Mouse (Mus musculus) erythroblast, embryonic 14.5 days (primary cell): Measurements from ENCODE around the gene Irx3. TPM values are rescaled to one million over a fixed set of nuclear protein-coding genes. Genes with fewer than 3 reads are reported as not detected.

Experiments
- H3K27me3 ChIP-seq: 2 replicates; pipeline ENCODE4 v1.6.1; 2012; ENCODE audit warnings: inconsistent platforms; ENCODE audit not compliant: control insufficient read depth
- H3K36me3 ChIP-seq: 2 replicates; pipeline ENCODE4 v1.6.1; 2012; ENCODE audit warnings: mild to moderate bottlenecking, inconsistent platforms; ENCODE audit not compliant: control insufficient read depth
- H3K4me1 ChIP-seq: 2 replicates; pipeline ENCODE4 v1.6.1; 2012; ENCODE audit warnings: inconsistent platforms; ENCODE audit not compliant: control insufficient read depth
- H3K4me3 ChIP-seq: replicated peaks from 2 replicates; pipeline ENCODE3; 2012; ENCODE audit warnings: moderate library complexity, mild to moderate bottlenecking, inconsistent platforms
- H3K9me3 ChIP-seq: 2 replicates; pipeline ENCODE4 v1.6.1; 2012; ENCODE audit warnings: low read length, inconsistent platforms, mixed read lengths; ENCODE audit not compliant: control insufficient read depth
- GATA1 ChIP-seq: IDR thresholded peaks from 2 replicates; pipeline ENCODE4 v1.6.1; 2012; ENCODE audit warnings: low read length, inconsistent platforms, mixed read lengths
- TAL1 ChIP-seq: IDR thresholded peaks from 3 replicates; pipeline ENCODE4 v1.6.1; 2012; ENCODE audit warnings: low read length, inconsistent platforms, mixed read lengths
- polyA plus RNA-seq: library from polyadenylated mRNA; stranded (reverse); fragments of >175 nt; gene quantifications from 2 replicates; pipeline ENCODE4 v1.2.3, GENCODE M21; 2012

The Irx3 gene
- polyA plus RNA-seq, 1 experiment, result not detected

GRCm38 (mm10) chr8:91793846-91794245 is 8.0 kb downstream of the Irx3 start:
- Histone ChIP-seq H3K4me3 (no peak overlapping the region), H3K36me3 (no peaks in the 10 kb centered on the region), H3K4me1 (no peaks in the 10 kb centered on the region), H3K27me3 (peaks cover 36% of the 10 kb centered on the region), H3K9me3 (peaks cover under 1% of the 10 kb centered on the region; the same call in 1 of the 2 replicates)
- TF ChIP-seq TAL1, result no peak
- TF ChIP-seq GATA1, result no peak

GRCm38 (mm10) chr8:91787194-91787895 is 14.5 kb downstream of the Irx3 start:
- no peak for TF ChIP-seq TAL1
- Histone ChIP-seq H3K4me3 (no peak overlapping the region), H3K4me1 (no peaks in the 10 kb centered on the region), H3K9me3 (peaks cover 2% of the 10 kb centered on the region; the same call in 1 of the 2 replicates), H3K36me3 (no peaks in the 10 kb centered on the region), H3K27me3 (no peaks in the 10 kb centered on the region)

- no peaks in the 10 kb centered on the region for H3K4me1 ChIP-seq
- no peak for TF ChIP-seq GATA1
- H3K36me3 ChIP-seq, result no peaks in the 10 kb centered on the region
- H3K27me3 ChIP-seq, result no peaks in the 10 kb centered on the region
- H3K9me3 ChIP-seq, result no peaks in the 10 kb centered on the region
- H3K4me3 ChIP-seq, result no peak overlapping the region
These were observed 18.9 kb downstream of the Irx3 start for GRCm38 (mm10) chr8:91782940-91783339.

GRCm38 (mm10) chr8:91782201-91782600 is 19.7 kb downstream of the Irx3 start:
- Histone ChIP-seq H3K9me3 (no peaks in the 10 kb centered on the region), H3K4me3 (no peak overlapping the region), H3K4me1 (no peaks in the 10 kb centered on the region), H3K36me3 (no peaks in the 10 kb centered on the region), H3K27me3 (no peaks in the 10 kb centered on the region)
- TF ChIP-seq GATA1 (no peak), TAL1 (no peak)

- no peaks in the 10 kb centered on the region for H3K9me3 ChIP-seq
- TF ChIP-seq GATA1 (no peak), TAL1 (no peak)
- no peaks in the 10 kb centered on the region for H3K4me1 ChIP-seq
- no peak overlapping the region for H3K4me3 ChIP-seq
- no peaks in the 10 kb centered on the region for H3K27me3 ChIP-seq
- H3K36me3 ChIP-seq, result no peaks in the 10 kb centered on the region
These were observed 21.2 kb downstream of the Irx3 start for GRCm38 (mm10) chr8:91780648-91781047.

- TF ChIP-seq GATA1, result no peak
- no peak for TF ChIP-seq TAL1
- H3K27me3 ChIP-seq, result peaks cover 5% of the 10 kb centered on the region; the same call in 1 of the 2 replicates
- H3K4me3 ChIP-seq, result no peak overlapping the region
- H3K36me3 ChIP-seq, result no peaks in the 10 kb centered on the region
- H3K4me1 ChIP-seq, result peaks cover 10% of the 10 kb centered on the region
- no peaks in the 10 kb centered on the region for H3K9me3 ChIP-seq
These were observed 33.0 kb downstream of the Irx3 start for GRCm38 (mm10) chr8:91768857-91769256.

GRCm38 (mm10) chr8:91765411-91766034 is 36.3 kb downstream of the Irx3 start:
- TF ChIP-seq GATA1 (no peak), TAL1 (no peak)
- no peak overlapping the region for H3K4me3 ChIP-seq
- H3K9me3 ChIP-seq, result no peaks in the 10 kb centered on the region
- H3K4me1 ChIP-seq, result peaks cover 10% of the 10 kb centered on the region
- peaks cover 2% of the 10 kb centered on the region; the same call in 1 of the 2 replicates for H3K27me3 ChIP-seq
- no peaks in the 10 kb centered on the region for H3K36me3 ChIP-seq

GRCm38 (mm10) chr8:91755566-91755965 is 46.3 kb downstream of the Irx3 start:
- Histone ChIP-seq H3K9me3 (no peaks in the 10 kb centered on the region), H3K4me3 (no peak overlapping the region), H3K36me3 (no peaks in the 10 kb centered on the region), H3K4me1 (no peaks in the 10 kb centered on the region), H3K27me3 (no peaks in the 10 kb centered on the region)
- TF ChIP-seq GATA1 (no peak), TAL1 (no peak)

- H3K36me3 ChIP-seq, result no peaks in the 10 kb centered on the region
- no peaks in the 10 kb centered on the region for H3K4me1 ChIP-seq
- TF ChIP-seq GATA1 (no peak), TAL1 (no peak)
- H3K27me3 ChIP-seq, result no peaks in the 10 kb centered on the region
- no peaks in the 10 kb centered on the region for H3K9me3 ChIP-seq
- no peak overlapping the region for H3K4me3 ChIP-seq
These were observed 46.8 kb downstream of the Irx3 start for GRCm38 (mm10) chr8:91755062-91755461.
